Mouse (Mus musculus) hindbrain, embryonic 16.5 days (tissue): ENCODE measurements at regions not wholly inside any gene's neighbourhood (a gene's known extent, or its start where the extent isn't known, plus 50 kb on each side); places are given as distances from the start of the nearest gene placed in this dataset.

Experiments used
- ATAC-seq: fragments of 200-750 bp; cut with Nextera tagmentation; 2 replicates; pipeline ENCODE4 v1.8.0; 2017; ENCODE audit warnings: moderate TSS enrichment, moderate library complexity
- H3K27ac ChIP-seq: fragments of 300-500 bp; sonication (generic); 2 replicates; pipeline ENCODE4 v1.5.1; 2014; ENCODE audit warnings: low read depth, mild to moderate bottlenecking, control low read depth, low read length, moderate library complexity
- H3K27me3 ChIP-seq: fragments of 300-500 bp; sonication (generic); replicated peaks from 2 replicates; pipeline ENCODE4 v1.6.1; 2014; ENCODE audit warnings: low read length; ENCODE audit not compliant: control insufficient read depth, insufficient read depth
- H3K36me3 ChIP-seq: fragments of 300-500 bp; sonication (generic); 2 replicates; pipeline ENCODE4 v1.6.1; 2014; ENCODE audit warnings: mild to moderate bottlenecking, low read length, moderate library complexity, mixed read lengths; ENCODE audit not compliant: control insufficient read depth, insufficient read depth
- H3K4me1 ChIP-seq: fragments of 300-500 bp; sonication (generic); 2 replicates; pipeline ENCODE4 v1.6.1; 2014; ENCODE audit warnings: low read depth, low read length; ENCODE audit not compliant: control insufficient read depth, insufficient read depth
- H3K4me2 ChIP-seq: fragments of 300-500 bp; sonication (generic); 2 replicates; pipeline ENCODE4 v1.6.1; 2014; ENCODE audit warnings: mild to moderate bottlenecking, low read length, control low read depth, moderate library complexity
- H3K4me3 ChIP-seq: fragments of 300-500 bp; sonication (generic); 2 replicates; pipeline ENCODE4 v1.5.1; 2014; ENCODE audit warnings: mild to moderate bottlenecking, low read length, control low read depth, moderate library complexity
- H3K9ac ChIP-seq: fragments of 300-500 bp; sonication (generic); 2 replicates; pipeline ENCODE4 v1.6.1; 2014; ENCODE audit warnings: low read depth, mild to moderate bottlenecking, control low read depth, low read length, moderate library complexity
- H3K9me3 ChIP-seq: fragments of 300-500 bp; sonication (generic); 2 replicates; pipeline ENCODE4 v1.6.1; 2014; ENCODE audit warnings: mild to moderate bottlenecking, low read length, moderate library complexity; ENCODE audit not compliant: control insufficient read depth
- WGBS: fragments of 180-500 bp; shearing (Covaris S2); extraction: QIAGEN DNeasy Blood & Tissue Kit; methylation state at CpG from one replicate; pipeline ENCODE4 v1.1.7; 2014; 5-methylcytosine and 5-hydroxymethylcytosine counted together

- no peaks in the 10 kb centered on the region for H3K4me1 ChIP-seq
- H3K9ac ChIP-seq: no peak overlapping the region
- WGBS: 96% methylated on average over 2 of the region's 2 CpGs
- H3K4me2 ChIP-seq: no peak overlapping the region
- H3K36me3 ChIP-seq: no peaks in the 10 kb centered on the region
- ATAC-seq: no peak
- no peaks in the 10 kb centered on the region for H3K9me3 ChIP-seq
- no peaks in the 10 kb centered on the region for H3K27me3 ChIP-seq
- H3K27ac ChIP-seq: no peak overlapping the region
- no peak overlapping the region for H3K4me3 ChIP-seq
Measured at GRCm38 (mm10) chr1:143132806-143133205, 507.7 kb upstream of the B3galt2 start.

- H3K27me3 ChIP-seq: no peaks in the 10 kb centered on the region
- H3K36me3 ChIP-seq: no peaks in the 10 kb centered on the region
- no peak overlapping the region for H3K27ac ChIP-seq
- no peak for ATAC-seq
- H3K9me3 ChIP-seq: no peaks in the 10 kb centered on the region
- H3K4me1 ChIP-seq: no peaks in the 10 kb centered on the region
- H3K4me2 ChIP-seq: no peak overlapping the region
- WGBS: 54% methylated on average over 4 of the region's 4 CpGs
- H3K4me3 ChIP-seq: no peak overlapping the region
- no peak overlapping the region for H3K9ac ChIP-seq
Measured at GRCm38 (mm10) chr1:143145111-143145984, 495.1 kb upstream of the B3galt2 start.

GRCm38 (mm10) chr1:143171286-143171685, 469.2 kb upstream of the B3galt2 start:
- Histone ChIP-seq H3K27ac (no peak overlapping the region), H3K4me1 (no peaks in the 10 kb centered on the region), H3K9ac (no peak overlapping the region), H3K9me3 (no peaks in the 10 kb centered on the region), H3K4me3 (no peak overlapping the region), H3K4me2 (no peak overlapping the region), H3K27me3 (no peaks in the 10 kb centered on the region), H3K36me3 (no peaks in the 10 kb centered on the region)
- ATAC-seq: peak; percentile 83
- WGBS: 77% methylated on average over 9 of the region's 9 CpGs

GRCm38 (mm10) chr1:143173836-143174235, 466.6 kb upstream of the B3galt2 start:
- no peak overlapping the region for H3K9ac ChIP-seq
- no peaks in the 10 kb centered on the region for H3K4me1 ChIP-seq
- no peak overlapping the region for H3K4me2 ChIP-seq
- no peak overlapping the region for H3K4me3 ChIP-seq
- H3K36me3 ChIP-seq: no peaks in the 10 kb centered on the region
- H3K27ac ChIP-seq: no peak overlapping the region
- H3K27me3 ChIP-seq: no peaks in the 10 kb centered on the region
- WGBS: 82% methylated on average over 2 of the region's 2 CpGs
- ATAC-seq: peak; percentile 79; the same call in 1 of the 2 replicates
- no peaks in the 10 kb centered on the region for H3K9me3 ChIP-seq

- WGBS: 88% methylated on average over 3 of the region's 3 CpGs
- Histone ChIP-seq H3K27me3 (no peaks in the 10 kb centered on the region), H3K36me3 (no peaks in the 10 kb centered on the region), H3K27ac (no peak overlapping the region), H3K9ac (no peak overlapping the region), H3K4me3 (no peak overlapping the region), H3K4me1 (no peaks in the 10 kb centered on the region), H3K4me2 (no peak overlapping the region), H3K9me3 (no peaks in the 10 kb centered on the region)
- ATAC-seq: no peak
Measured at GRCm38 (mm10) chr1:143192167-143192793, 448.2 kb upstream of the B3galt2 start.

- WGBS: 72% methylated on average over 4 of the region's 4 CpGs
- ATAC-seq: peak; percentile 92
Measured at GRCm38 (mm10) chr1:143200213-143200889, 440.1 kb upstream of the B3galt2 start.

GRCm38 (mm10) chr1:143200971-143201370, 439.5 kb upstream of the B3galt2 start:
- Histone ChIP-seq H3K4me2 (no peak overlapping the region), H3K27me3 (no peaks in the 10 kb centered on the region), H3K4me3 (no peak overlapping the region), H3K27ac (no peak overlapping the region), H3K9me3 (no peaks in the 10 kb centered on the region), H3K9ac (no peak overlapping the region), H3K4me1 (no peaks in the 10 kb centered on the region), H3K36me3 (no peaks in the 10 kb centered on the region)
- WGBS: 90% methylated on average over 5 of the region's 5 CpGs
- ATAC-seq: no peak

More at GRCm38 (mm10) chr1:143200213-143200889, 440.1 kb upstream of the B3galt2 start:
- H3K27ac ChIP-seq: no peak overlapping the region
- no peaks in the 10 kb centered on the region for H3K36me3 ChIP-seq
- no peak overlapping the region for H3K4me2 ChIP-seq
- H3K4me3 ChIP-seq: no peak overlapping the region
- no peaks in the 10 kb centered on the region for H3K4me1 ChIP-seq
- no peak overlapping the region for H3K9ac ChIP-seq
- no peaks in the 10 kb centered on the region for H3K9me3 ChIP-seq
- no peaks in the 10 kb centered on the region for H3K27me3 ChIP-seq

- Histone ChIP-seq H3K9me3 (no peaks in the 10 kb centered on the region), H3K4me3 (no peak overlapping the region), H3K4me2 (no peak overlapping the region), H3K27me3 (no peaks in the 10 kb centered on the region), H3K4me1 (no peaks in the 10 kb centered on the region), H3K9ac (no peak overlapping the region), H3K36me3 (no peaks in the 10 kb centered on the region), H3K27ac (no peak overlapping the region)
- ATAC-seq: no peak
- WGBS: 73% methylated on average over 3 of the region's 3 CpGs
Measured at GRCm38 (mm10) chr1:143202182-143202581, 438.3 kb upstream of the B3galt2 start.

GRCm38 (mm10) chr1:143204070-143204469, 436.4 kb upstream of the B3galt2 start:
- H3K4me3 ChIP-seq: no peak overlapping the region
- H3K27me3 ChIP-seq: no peaks in the 10 kb centered on the region
- no peaks in the 10 kb centered on the region for H3K9me3 ChIP-seq
- no peak for ATAC-seq
- no peak overlapping the region for H3K9ac ChIP-seq
- H3K4me2 ChIP-seq: no peak overlapping the region
- no peaks in the 10 kb centered on the region for H3K36me3 ChIP-seq
- H3K4me1 ChIP-seq: no peaks in the 10 kb centered on the region
- H3K27ac ChIP-seq: no peak overlapping the region
